Mouse (Mus musculus): ENCODE results near the gene Eef1akmt2.

Eef1akmt2 gene

GRCm38 (mm10) chr7:132852173-132852844 lies at the start of gene Eef1akmt2:
Gene Eef1akmt2, minus strand, starts transcription at chr7:132852673.
- DNase-seq, result peak; percentile 77

- no peak for DNase-seq
These were observed 48.5 kb upstream of the Eef1akmt2 start for GRCm38 (mm10) chr7:132900826-132901531.

- no peak for DNase-seq
These were observed 45.8 kb upstream of the Eef1akmt2 start for GRCm38 (mm10) chr7:132898234-132898633.

- DNase-seq, result no peak
These were observed 44.8 kb upstream of the Eef1akmt2 start for GRCm38 (mm10) chr7:132897258-132897657.

- DNase-seq, result no peak
These were observed 43.8 kb upstream of the Eef1akmt2 start for GRCm38 (mm10) chr7:132896206-132896815.

GRCm38 (mm10) chr7:132894841-132895555 lies 42.5 kb upstream of the Eef1akmt2 start:
- no peak for DNase-seq

- DNase-seq, result no peak
These were observed 40.9 kb upstream of the Eef1akmt2 start for GRCm38 (mm10) chr7:132893336-132893735.

GRCm38 (mm10) chr7:132892806-132893205 lies 40.3 kb upstream of the Eef1akmt2 start:
- DNase-seq, result no peak

GRCm38 (mm10) chr7:132892311-132892661 lies 39.8 kb upstream of the Eef1akmt2 start:
- no peak for DNase-seq

- no peak for DNase-seq
These were observed 39.3 kb upstream of the Eef1akmt2 start for GRCm38 (mm10) chr7:132891561-132892310.

GRCm38 (mm10) chr7:132890201-132890600 lies 37.7 kb upstream of the Eef1akmt2 start:
- no peak for DNase-seq

- no peak for DNase-seq
These were observed 37.2 kb upstream of the Eef1akmt2 start for GRCm38 (mm10) chr7:132889691-132890090.

- no peak for DNase-seq
These were observed 36.2 kb upstream of the Eef1akmt2 start for GRCm38 (mm10) chr7:132888518-132889249.

GRCm38 (mm10) chr7:132888052-132888451 lies 35.6 kb upstream of the Eef1akmt2 start:
- no peak for DNase-seq

GRCm38 (mm10) chr7:132887019-132887804 lies 34.7 kb upstream of the Eef1akmt2 start:
- no peak for DNase-seq

GRCm38 (mm10) chr7:132884031-132884430 lies 31.6 kb upstream of the Eef1akmt2 start:
- DNase-seq, result peak; percentile 16

GRCm38 (mm10) chr7:132882343-132882742 lies 29.9 kb upstream of the Eef1akmt2 start:
- DNase-seq, result no peak

- DNase-seq, result no peak
These were observed 27.8 kb upstream of the Eef1akmt2 start for GRCm38 (mm10) chr7:132880276-132880675.

GRCm38 (mm10) chr7:132875391-132876086 lies 23.1 kb upstream of the Eef1akmt2 start:
- DNase-seq, result no peak

GRCm38 (mm10) chr7:132873043-132873442 lies 20.6 kb upstream of the Eef1akmt2 start:
- no peak for DNase-seq
